Mouse (Mus musculus): Measurements from ENCODE around the gene Sdk2. TPM values are rescaled to one million over a fixed set of nuclear protein-coding genes. Genes with fewer than 3 reads are reported as not detected.

Gene Sdk2
- polyA plus RNA-seq, 1 experiment from 2014 or later = 0.66 TPM

DNA sequence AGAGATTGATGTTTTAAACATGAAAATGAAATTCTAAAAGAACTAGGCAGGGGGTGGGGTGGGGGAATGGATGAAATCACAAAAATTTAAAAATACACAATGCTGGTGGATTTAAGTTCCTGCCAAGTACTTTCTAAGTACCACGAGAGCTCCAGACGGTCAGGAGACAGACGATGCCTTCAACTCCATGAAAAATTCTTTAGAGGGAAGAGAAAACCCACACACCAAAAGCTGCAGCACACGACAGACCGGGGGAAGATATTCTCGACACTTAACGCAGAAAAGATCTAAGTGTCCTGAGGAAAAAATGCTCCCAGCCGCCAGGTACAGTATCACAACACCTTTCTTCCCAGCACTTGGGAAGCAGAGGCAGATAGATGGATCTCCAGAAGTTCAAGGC, 118.2 kb downstream of the Sdk2 start:
- Histone ChIP-seq H3K9ac (replicated peaks; ENCODE audit: low read depth) (no peak overlapping the region), H3K9me3 (ENCODE audit: low read length) (no peaks in the 10 kb centered on the region), H3K4me1 (ENCODE audit: insufficient read depth, low read depth, low read length) (no peaks in the 10 kb centered on the region), H3K27me3 (replicated peaks; ENCODE audit: insufficient read depth, low read length) (no peaks in the 10 kb centered on the region), H3K4me3 (ENCODE audit: low read depth, low read length) (no peak overlapping the region), H3K27ac (ENCODE audit: low read length) (no peak overlapping the region), H3K4me2 (replicated peaks; ENCODE audit: low read depth, low read length) (no peak overlapping the region), H3K36me3 (ENCODE audit: insufficient read depth, low read length) (no peaks in the 10 kb centered on the region)
- WGBS = 63% methylated on average over 8 of the region's 8 CpGs
- no peak for TF ChIP-seq EP300 (IDR thresholded peaks at IDR 0.05)
- ATAC-seq = no peak
- DNase-seq (ENCODE audit: low spot score) = no peak

GRCm38 (mm10) chr11:113942101-113942735, 124.6 kb downstream of the Sdk2 start:
- Histone ChIP-seq H3K36me3 (ENCODE audit: insufficient read depth, low read length) (no peaks in the 10 kb centered on the region), H3K4me3 (ENCODE audit: low read depth, low read length) (no peak overlapping the region), H3K9me3 (ENCODE audit: low read length) (no peaks in the 10 kb centered on the region), H3K4me2 (replicated peaks; ENCODE audit: low read depth, low read length) (no peak overlapping the region), H3K27me3 (replicated peaks; ENCODE audit: insufficient read depth, low read length) (no peaks in the 10 kb centered on the region), H3K4me1 (ENCODE audit: insufficient read depth, low read depth, low read length) (no peaks in the 10 kb centered on the region), H3K27ac (ENCODE audit: low read length) (no peak overlapping the region), H3K9ac (replicated peaks; ENCODE audit: low read depth) (no peak overlapping the region)
- ATAC-seq (no peak), DNase-seq (ENCODE audit: low spot score) (no peak)
- 56% methylated on average over 9 of the region's 9 CpGs for WGBS
- TF ChIP-seq EP300 (IDR thresholded peaks at IDR 0.05) (no peak), CTCF (IDR thresholded peaks at IDR 0.05) (no peak)

- no peak for TF ChIP-seq CTCF (IDR thresholded peaks at IDR 0.05)
- TF ChIP-seq EP300 (IDR thresholded peaks at IDR 0.05) = no peak
- 46% methylated on average over 9 of the region's 9 CpGs for WGBS
- no peak overlapping the region for H3K9ac ChIP-seq (replicated peaks; ENCODE audit: low read depth)
- H3K27me3 ChIP-seq (replicated peaks; ENCODE audit: insufficient read depth, low read length) = no peaks in the 10 kb centered on the region
- H3K4me2 ChIP-seq (replicated peaks; ENCODE audit: low read depth, low read length) = no peak overlapping the region
- peak; percentile 12; the same call in 1 of the 2 replicates for ATAC-seq
- H3K36me3 ChIP-seq (ENCODE audit: insufficient read depth, low read length) = no peaks in the 10 kb centered on the region
- no peaks in the 10 kb centered on the region for H3K4me1 ChIP-seq (ENCODE audit: insufficient read depth, low read depth, low read length)
- DNase-seq (ENCODE audit: low spot score) = peak; percentile 23
- no peak overlapping the region for H3K27ac ChIP-seq (ENCODE audit: low read length)
- H3K9me3 ChIP-seq (ENCODE audit: low read length) = no peaks in the 10 kb centered on the region
- H3K4me3 ChIP-seq (ENCODE audit: low read depth, low read length) = no peak overlapping the region
These were observed 133.2 kb downstream of the Sdk2 start for GRCm38 (mm10) chr11:113933678-113934077.

DNA sequence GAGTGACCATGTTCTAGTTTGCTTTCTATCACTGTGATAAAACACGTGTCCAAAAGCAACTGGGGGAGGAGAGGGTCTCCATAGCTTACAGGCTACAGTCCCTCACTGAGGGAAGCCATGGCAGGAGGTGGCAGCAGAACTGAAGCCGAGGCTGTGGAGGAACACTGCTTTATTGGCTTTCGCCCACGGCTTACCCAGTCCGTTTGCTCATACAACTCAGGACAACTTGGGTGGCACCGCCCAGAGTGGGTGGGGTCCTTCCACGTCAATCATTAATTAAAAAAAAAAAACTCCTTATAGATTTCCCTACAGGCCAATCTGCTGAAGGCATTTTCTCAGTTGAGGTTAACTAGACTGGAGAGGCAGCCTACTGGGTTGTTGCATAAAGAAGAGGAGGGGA, 133.9 kb downstream of the Sdk2 start:
- H3K4me2 ChIP-seq (replicated peaks; ENCODE audit: low read depth, low read length) = no peak overlapping the region
- H3K27ac ChIP-seq (ENCODE audit: low read length) = no peak overlapping the region
- TF ChIP-seq EP300 (IDR thresholded peaks at IDR 0.05) = no peak
- TF ChIP-seq CTCF (IDR thresholded peaks at IDR 0.05) = no peak
- H3K9me3 ChIP-seq (ENCODE audit: low read length) = no peaks in the 10 kb centered on the region
- H3K9ac ChIP-seq (replicated peaks; ENCODE audit: low read depth) = no peak overlapping the region
- ATAC-seq (no peak), DNase-seq (ENCODE audit: low spot score) (no peak)
- no peaks in the 10 kb centered on the region for H3K4me1 ChIP-seq (ENCODE audit: insufficient read depth, low read depth, low read length)
- H3K36me3 ChIP-seq (ENCODE audit: insufficient read depth, low read length) = no peaks in the 10 kb centered on the region
- H3K27me3 ChIP-seq (replicated peaks; ENCODE audit: insufficient read depth, low read length) = no peaks in the 10 kb centered on the region
- H3K4me3 ChIP-seq (ENCODE audit: low read depth, low read length) = no peak overlapping the region
- 64% methylated on average over 7 of the region's 7 CpGs for WGBS

DNA sequence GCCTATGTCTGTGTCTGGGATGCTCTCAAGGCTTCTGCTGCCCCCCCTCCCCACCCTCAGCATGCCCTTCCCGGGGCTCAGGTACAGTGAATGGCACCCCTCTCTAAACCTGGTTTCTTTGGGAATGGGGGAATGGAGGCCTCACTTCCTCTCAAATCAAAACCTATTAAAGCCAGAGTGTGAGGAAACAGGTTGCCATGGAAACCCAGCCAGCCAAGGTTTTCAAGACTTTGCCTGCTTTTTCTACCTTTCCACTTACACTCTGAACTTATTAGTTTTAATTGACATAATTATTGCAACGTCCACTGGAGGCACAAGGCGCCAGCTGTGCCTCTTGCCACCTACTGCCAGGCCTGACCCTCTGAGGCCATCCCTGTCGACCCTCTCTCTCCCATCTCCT, 135.1 kb downstream of the Sdk2 start:
- no peaks in the 10 kb centered on the region for H3K27me3 ChIP-seq (replicated peaks; ENCODE audit: insufficient read depth, low read length)
- no peak overlapping the region for H3K27ac ChIP-seq (ENCODE audit: low read length)
- H3K9me3 ChIP-seq (ENCODE audit: low read length) = no peaks in the 10 kb centered on the region
- no peaks in the 10 kb centered on the region for H3K36me3 ChIP-seq (ENCODE audit: insufficient read depth, low read length)
- WGBS = 44% methylated on average over 4 of the region's 4 CpGs
- no peak overlapping the region for H3K9ac ChIP-seq (replicated peaks; ENCODE audit: low read depth)
- TF ChIP-seq EP300 (IDR thresholded peaks at IDR 0.05) (no peak), CTCF (IDR thresholded peaks at IDR 0.05) (no peak)
- no peak for DNase-seq (ENCODE audit: low spot score)
- H3K4me1 ChIP-seq (ENCODE audit: insufficient read depth, low read depth, low read length) = no peaks in the 10 kb centered on the region
- no peak overlapping the region for H3K4me3 ChIP-seq (ENCODE audit: low read depth, low read length)
- ATAC-seq = no peak
- no peak overlapping the region for H3K4me2 ChIP-seq (replicated peaks; ENCODE audit: low read depth, low read length)

DNA sequence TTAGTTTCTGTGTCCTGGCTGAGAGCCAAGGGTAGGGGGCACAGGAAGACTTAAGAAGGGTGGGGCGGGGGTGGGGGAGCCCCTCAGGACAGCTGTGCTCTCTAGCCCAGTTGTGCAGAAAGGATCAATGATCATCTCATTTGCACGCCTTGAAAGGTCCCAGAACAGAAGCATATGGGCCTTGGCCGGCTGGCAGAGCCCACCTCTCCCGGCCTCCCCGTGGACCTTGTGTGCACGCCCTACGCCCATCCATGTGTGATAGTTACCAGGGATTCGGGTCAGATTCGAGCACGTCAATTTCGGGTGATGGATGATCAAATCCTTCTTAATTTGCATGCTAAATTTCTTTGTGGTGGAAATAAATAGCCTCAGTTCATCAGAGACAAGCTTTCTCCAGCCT, 136.7 kb downstream of the Sdk2 start:
- TF ChIP-seq CTCF (IDR thresholded peaks at IDR 0.05) = no peak
- TF ChIP-seq EP300 (IDR thresholded peaks at IDR 0.05) = no peak
- Histone ChIP-seq H3K9me3 (ENCODE audit: low read length) (no peaks in the 10 kb centered on the region), H3K27ac (ENCODE audit: low read length) (no peak overlapping the region), H3K36me3 (ENCODE audit: insufficient read depth, low read length) (no peaks in the 10 kb centered on the region), H3K9ac (replicated peaks; ENCODE audit: low read depth) (no peak overlapping the region), H3K4me3 (ENCODE audit: low read depth, low read length) (no peak overlapping the region), H3K27me3 (replicated peaks; ENCODE audit: insufficient read depth, low read length) (no peaks in the 10 kb centered on the region), H3K4me2 (replicated peaks; ENCODE audit: low read depth, low read length) (no peak overlapping the region), H3K4me1 (ENCODE audit: insufficient read depth, low read depth, low read length) (no peaks in the 10 kb centered on the region)
- no peak for DNase-seq (ENCODE audit: low spot score)
- ATAC-seq = no peak
- WGBS = 88% methylated on average over 11 of the region's 11 CpGs

GRCm38 (mm10) chr11:113928831-113929230, 138.0 kb downstream of the Sdk2 start:
- Histone ChIP-seq H3K36me3 (ENCODE audit: insufficient read depth, low read length) (no peaks in the 10 kb centered on the region), H3K27ac (ENCODE audit: low read length) (no peak overlapping the region), H3K4me1 (ENCODE audit: insufficient read depth, low read depth, low read length) (no peaks in the 10 kb centered on the region), H3K27me3 (replicated peaks; ENCODE audit: insufficient read depth, low read length) (no peaks in the 10 kb centered on the region), H3K9me3 (ENCODE audit: low read length) (no peaks in the 10 kb centered on the region), H3K4me2 (replicated peaks; ENCODE audit: low read depth, low read length) (no peak overlapping the region), H3K9ac (replicated peaks; ENCODE audit: low read depth) (no peak overlapping the region), H3K4me3 (ENCODE audit: low read depth, low read length) (no peak overlapping the region)
- DNase-seq (ENCODE audit: low spot score) = no peak
- TF ChIP-seq EP300 (IDR thresholded peaks at IDR 0.05) (no peak), CTCF (IDR thresholded peaks at IDR 0.05) (no peak)
- 63% methylated on average over 2 of the region's 2 CpGs for WGBS
- no peak for ATAC-seq
